Mouse (Mus musculus) bone marrow, adult 2 months (tissue): ENCODE results near the gene Cntfr. TPM values are rescaled to one million over a fixed set of nuclear protein-coding genes. Genes with fewer than 3 reads are reported as not detected.

Experiments
- H3K27ac ChIP-seq: fragments of 200-500 bp; 2 replicates; pipeline ENCODE4 v1.5.1; 2012; ENCODE audit warnings: low read depth, mild to moderate bottlenecking, control low read depth, inconsistent platforms, low read length; ENCODE audit not compliant: control insufficient read depth, poor library complexity, insufficient read depth
- H3K4me1 ChIP-seq: fragments of 200-500 bp; 2 replicates; pipeline ENCODE4 v1.6.1; 2011; ENCODE audit warnings: low read length; ENCODE audit not compliant: control insufficient read depth, insufficient read depth
- H3K4me3 ChIP-seq: fragments of 200-500 bp; replicated peaks from 2 replicates; pipeline ENCODE3; 2011; ENCODE audit warnings: mild to moderate bottlenecking, low read depth, low read length, control low read depth; ENCODE audit not compliant: control insufficient read depth
- CTCF ChIP-seq: fragments of 200-500 bp; IDR thresholded peaks from 2 replicates; pipeline ENCODE4 v1.5.1; 2011; ENCODE audit warnings: low read length, control low read depth; ENCODE audit not compliant: control insufficient read depth, insufficient read depth
- POLR2A ChIP-seq: fragments of 200-500 bp; IDR thresholded peaks from 2 replicates; pipeline ENCODE4 v1.6.1; 2011; ENCODE audit warnings: low read depth, mild to moderate bottlenecking, control low read depth, low read length, borderline replicate concordance; ENCODE audit not compliant: control insufficient read depth
- WGBS: fragments of 180-500 bp; shearing (Covaris S2); methylation state at CpG from one replicate; pipeline ENCODE4 v1.1.7; 2018; 5-methylcytosine and 5-hydroxymethylcytosine counted together
- polyA plus RNA-seq: library from polyadenylated mRNA; stranded (reverse); fragments of >200 nt; gene quantifications from 2 replicates; pipeline ENCODE4 v1.2.4, GENCODE M21; 2011; ENCODE audit warnings: low replicate concordance; ENCODE audit not compliant: missing spikeins, insufficient read depth, insufficient read length

Gene Cntfr
- polyA plus RNA-seq, 1 experiment = not detected

GRCm38 (mm10) chr4:41672522-41672963, 24.3 kb downstream of the Cntfr start:
- 61% methylated on average over 8 of the region's 8 CpGs for WGBS
- H3K27ac ChIP-seq = no peak overlapping the region
- TF ChIP-seq CTCF (no peak), POLR2A (no peak)
- no peak overlapping the region for H3K4me3 ChIP-seq
- no peaks in the 10 kb centered on the region for H3K4me1 ChIP-seq

GRCm38 (mm10) chr4:41671963-41672480, 24.9 kb downstream of the Cntfr start:
- 50% methylated on average over 8 of the region's 8 CpGs for WGBS
- Histone ChIP-seq H3K4me3 (no peak overlapping the region), H3K4me1 (no peaks in the 10 kb centered on the region), H3K27ac (no peak overlapping the region)
- TF ChIP-seq CTCF (no peak), POLR2A (no peak)

- Histone ChIP-seq H3K4me3 (no peak overlapping the region), H3K4me1 (no peaks in the 10 kb centered on the region), H3K27ac (no peak overlapping the region)
- 20% methylated on average over 5 of the region's 5 CpGs for WGBS
- TF ChIP-seq CTCF (no peak), POLR2A (no peak)
Measured at GRCm38 (mm10) chr4:41671500-41671899, 25.4 kb downstream of the Cntfr start.

- WGBS = 86% methylated on average over 18 of the region's 18 CpGs
- Histone ChIP-seq H3K27ac (no peak overlapping the region), H3K4me3 (no peak overlapping the region), H3K4me1 (no peaks in the 10 kb centered on the region)
- TF ChIP-seq POLR2A (no peak), CTCF (no peak)
Measured at GRCm38 (mm10) chr4:41670836-41671235, 26.1 kb downstream of the Cntfr start.

- Histone ChIP-seq H3K27ac (no peak overlapping the region), H3K4me3 (no peak overlapping the region), H3K4me1 (no peaks in the 10 kb centered on the region)
- WGBS = 86% methylated on average over 11 of the region's 11 CpGs
- TF ChIP-seq CTCF (no peak), POLR2A (no peak)
Measured at GRCm38 (mm10) chr4:41666646-41667045, 30.2 kb downstream of the Cntfr start.

- no peak overlapping the region for H3K27ac ChIP-seq
- WGBS = 7% methylated on average over 8 of the region's 8 CpGs
- TF ChIP-seq CTCF = no peak
- no peak for TF ChIP-seq POLR2A
- H3K4me3 ChIP-seq = no peak overlapping the region
- H3K4me1 ChIP-seq = no peaks in the 10 kb centered on the region
Measured at GRCm38 (mm10) chr4:41665009-41665675, 31.7 kb downstream of the Cntfr start.

GRCm38 (mm10) chr4:41664533-41664932, 32.4 kb downstream of the Cntfr start:
- WGBS = 26% methylated on average over 7 of the region's 7 CpGs
- TF ChIP-seq POLR2A (no peak), CTCF (no peak)
- H3K27ac ChIP-seq = no peak overlapping the region
- no peaks in the 10 kb centered on the region for H3K4me1 ChIP-seq
- no peak overlapping the region for H3K4me3 ChIP-seq

GRCm38 (mm10) chr4:41663614-41664013, 33.3 kb downstream of the Cntfr start:
- TF ChIP-seq POLR2A (no peak), CTCF (no peak)
- 54% methylated on average over 9 of the region's 9 CpGs for WGBS
- no peaks in the 10 kb centered on the region; the same call in 1 of the 2 replicates for H3K4me1 ChIP-seq
- H3K4me3 ChIP-seq = no peak overlapping the region
- H3K27ac ChIP-seq = no peak overlapping the region
